Mouse (Mus musculus) urinary bladder, adult 2 months (tissue): ENCODE results near the gene Hsdl2. TPM values are rescaled to one million over a fixed set of nuclear protein-coding genes. Genes with fewer than 3 reads are reported as not detected.

Experiments
- DNase-seq: peaks from one replicate; pipeline ENCODE4 v3.0.0; 2022; ENCODE audit warnings: low spot score
- polyA plus RNA-seq: library from polyadenylated mRNA; depleted of rRNA; stranded (reverse); fragments of >200 nt; gene quantifications from 2 replicates; pipeline ENCODE4 v1.2.3, GENCODE M21; 2012

Hsdl2 gene
- polyA plus RNA-seq, 1 experiment: 72.5 TPM

DNA sequence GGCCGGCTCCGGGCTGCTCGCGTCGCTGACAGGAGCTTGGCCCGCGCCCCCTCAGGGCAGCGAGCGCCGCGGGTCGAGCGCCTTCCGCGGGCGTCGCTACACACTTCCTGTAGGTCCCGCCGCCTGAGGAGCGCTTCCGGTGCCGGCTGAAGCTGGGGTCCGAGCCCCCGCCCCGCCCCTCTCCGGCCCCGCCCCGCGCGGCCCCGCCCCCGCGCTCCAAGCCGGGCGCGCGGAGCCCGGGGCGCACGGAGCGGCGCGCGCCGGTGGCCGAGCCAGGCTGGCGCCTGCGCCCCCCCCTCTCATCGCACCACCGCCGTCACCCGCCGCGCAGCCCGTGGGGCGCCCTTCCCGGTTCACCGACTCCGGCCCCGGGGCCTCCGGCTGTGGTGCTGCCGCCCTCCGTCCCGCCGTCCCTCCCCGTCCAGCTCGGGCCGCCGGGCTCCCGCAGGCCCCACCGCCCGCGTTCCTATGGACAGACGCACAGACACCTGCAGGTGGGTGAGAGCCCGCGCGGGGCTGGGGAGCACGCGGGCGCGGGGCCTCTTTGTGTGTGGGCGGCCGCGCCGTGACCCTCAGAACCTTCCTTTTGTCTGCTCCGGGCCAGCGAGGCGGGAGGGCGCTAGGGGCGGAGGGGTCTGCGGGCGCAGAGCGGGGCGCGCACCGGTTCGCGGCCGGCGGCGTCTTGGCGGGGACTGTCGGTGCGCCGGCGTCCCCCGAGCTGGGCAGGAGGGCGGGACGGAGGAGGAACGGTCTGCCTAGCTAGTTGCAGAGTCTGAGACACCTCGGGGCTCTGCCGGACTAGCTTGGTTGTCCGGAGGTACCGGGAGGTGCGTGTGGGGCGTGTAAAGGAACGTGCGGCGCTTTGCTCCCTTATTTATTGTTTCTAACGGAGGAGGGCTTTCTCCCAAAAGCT is 44.9 kb downstream of the Hsdl2 start, which contains the start of gene E130308A19Rik:
E130308A19Rik (plus strand) TSS at position 214 of the 913 bp plus-strand sequence.
- DNase-seq: peak; percentile 69

DNA sequence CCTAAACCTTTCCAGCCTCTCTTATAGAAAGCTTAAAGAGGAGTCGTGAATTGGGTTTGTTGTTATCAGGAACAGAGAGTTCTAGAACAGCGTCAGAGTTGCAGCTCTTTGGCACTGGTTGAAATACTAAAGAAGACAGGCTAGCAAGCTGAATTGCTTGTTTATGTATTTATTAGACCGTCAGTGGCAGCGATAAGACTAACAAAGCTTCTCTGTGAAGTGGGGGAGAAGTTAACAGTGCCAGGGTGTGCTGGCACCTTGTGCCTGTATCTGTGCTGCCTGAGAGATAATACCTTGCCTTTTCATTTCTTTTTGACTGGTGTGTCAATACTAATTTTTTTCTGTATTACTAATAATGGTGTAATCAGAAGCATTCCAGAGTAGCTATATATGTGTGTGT is 46.9 kb downstream of the Hsdl2 start:
- no peak for DNase-seq

DNA sequence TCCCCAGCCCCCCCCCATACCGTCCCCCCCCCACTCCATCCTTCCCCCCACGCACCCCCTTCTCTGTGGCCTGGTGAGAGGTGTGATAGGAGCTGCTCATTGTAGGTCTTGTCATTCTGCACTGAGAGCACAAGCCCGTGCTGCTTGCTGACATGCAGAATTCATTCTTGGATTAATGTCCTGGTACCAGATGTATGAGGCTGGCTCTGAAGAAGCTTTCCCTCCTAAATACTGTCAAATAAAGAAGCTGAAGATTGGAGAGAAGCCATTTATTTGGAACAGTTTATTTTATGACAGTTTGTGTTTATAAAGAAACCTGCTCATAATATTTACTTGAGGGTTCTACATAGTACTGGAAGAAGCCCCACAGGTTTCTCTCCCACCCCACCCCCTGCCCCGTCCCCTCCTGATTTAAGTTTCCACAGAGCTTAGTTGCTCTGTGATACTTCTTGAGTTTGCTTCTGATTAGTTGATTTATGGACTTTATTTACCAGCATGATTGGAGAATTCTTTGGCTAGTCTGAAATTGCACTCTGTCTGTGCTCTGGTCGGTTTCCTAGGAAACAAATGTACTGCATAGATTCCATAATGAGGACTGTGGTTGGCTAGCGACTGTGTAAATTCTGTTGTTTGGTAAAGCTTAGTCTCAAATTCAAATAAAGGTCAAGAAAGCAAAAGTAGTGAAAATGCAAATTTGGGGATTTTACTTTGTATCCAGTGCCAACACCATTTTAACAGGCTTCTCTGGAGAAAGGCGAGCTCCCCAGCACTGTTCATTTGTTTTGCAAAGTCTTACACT is 47.9 kb downstream of the Hsdl2 start:
- no peak for DNase-seq

DNA sequence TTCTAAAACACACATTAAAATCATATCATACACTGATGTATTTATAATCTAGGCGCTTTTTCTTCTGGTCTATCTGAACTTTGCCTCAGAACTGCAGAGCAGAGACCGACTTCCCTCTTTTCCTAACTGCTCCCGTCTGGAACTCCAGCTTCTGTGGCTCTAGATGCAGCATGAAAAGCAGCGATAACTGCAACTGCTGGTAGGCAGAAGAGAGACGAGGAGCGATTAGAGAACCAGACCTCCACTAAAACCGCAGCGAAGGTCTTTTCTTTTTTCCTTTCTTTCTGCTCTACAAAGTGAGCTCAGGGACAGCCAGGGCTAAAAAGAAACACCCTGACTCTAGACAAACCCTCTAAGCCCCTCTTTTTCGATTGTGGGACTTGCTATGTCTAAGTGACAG is 48.8 kb downstream of the Hsdl2 start:
- DNase-seq: no peak

DNA sequence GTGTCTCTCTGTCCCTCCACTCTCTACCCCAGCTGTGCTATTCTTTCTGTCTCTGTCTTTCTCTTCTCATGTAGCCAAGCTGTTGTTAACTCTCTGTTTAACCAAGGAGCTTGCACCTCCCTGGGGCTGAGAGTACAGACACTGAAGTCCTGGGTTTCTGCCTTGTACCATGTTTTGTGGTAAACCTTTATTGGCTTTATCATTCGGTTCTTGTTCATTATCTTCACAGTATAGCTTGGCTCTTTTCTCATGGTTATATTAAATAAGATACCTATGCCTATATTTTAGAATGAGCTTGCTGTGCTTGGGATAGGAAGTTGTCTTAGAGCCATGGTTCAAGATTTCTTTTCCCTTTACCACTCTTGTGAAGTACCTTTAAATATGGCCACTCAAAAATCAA is 53.2 kb downstream of the Hsdl2 start:
- DNase-seq: no peak

- DNase-seq: no peak
These were observed 57.8 kb downstream of the Hsdl2 start for GRCm38 (mm10) chr4:59639163-59639562.

DNA sequence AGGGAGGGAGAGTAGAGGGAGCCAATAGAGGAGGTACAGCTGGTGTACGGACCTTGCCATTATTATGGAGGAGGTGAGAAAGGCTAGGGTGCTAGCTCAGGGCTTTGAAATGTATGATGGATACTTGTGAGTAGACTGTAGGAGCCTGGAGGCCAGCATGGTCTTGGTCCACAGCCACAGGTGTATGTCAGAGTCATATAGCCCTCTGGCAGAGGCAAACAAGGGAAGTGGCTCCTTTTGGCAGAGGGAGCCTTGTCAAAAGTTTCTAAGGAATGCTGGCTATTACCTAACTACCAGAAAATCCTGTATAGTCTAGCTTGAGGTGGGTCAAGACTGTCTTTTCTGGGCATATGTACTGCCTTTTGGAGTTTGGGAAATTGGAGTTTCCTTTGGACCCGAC is 59.4 kb downstream of the Hsdl2 start:
- DNase-seq: no peak

- DNase-seq: no peak
These were observed 60.7 kb downstream of the Hsdl2 start for GRCm38 (mm10) chr4:59642039-59642438.

GRCm38 (mm10) chr4:59642657-59643056 is 61.3 kb downstream of the Hsdl2 start:
- no peak for DNase-seq

- DNase-seq: no peak
These were observed 63.1 kb downstream of the Hsdl2 start for GRCm38 (mm10) chr4:59644431-59644830.

- DNase-seq: no peak
These were observed 63.6 kb downstream of the Hsdl2 start for GRCm38 (mm10) chr4:59644992-59645391.

GRCm38 (mm10) chr4:59645610-59646009 is 64.2 kb downstream of the Hsdl2 start:
- no peak for DNase-seq

DNA sequence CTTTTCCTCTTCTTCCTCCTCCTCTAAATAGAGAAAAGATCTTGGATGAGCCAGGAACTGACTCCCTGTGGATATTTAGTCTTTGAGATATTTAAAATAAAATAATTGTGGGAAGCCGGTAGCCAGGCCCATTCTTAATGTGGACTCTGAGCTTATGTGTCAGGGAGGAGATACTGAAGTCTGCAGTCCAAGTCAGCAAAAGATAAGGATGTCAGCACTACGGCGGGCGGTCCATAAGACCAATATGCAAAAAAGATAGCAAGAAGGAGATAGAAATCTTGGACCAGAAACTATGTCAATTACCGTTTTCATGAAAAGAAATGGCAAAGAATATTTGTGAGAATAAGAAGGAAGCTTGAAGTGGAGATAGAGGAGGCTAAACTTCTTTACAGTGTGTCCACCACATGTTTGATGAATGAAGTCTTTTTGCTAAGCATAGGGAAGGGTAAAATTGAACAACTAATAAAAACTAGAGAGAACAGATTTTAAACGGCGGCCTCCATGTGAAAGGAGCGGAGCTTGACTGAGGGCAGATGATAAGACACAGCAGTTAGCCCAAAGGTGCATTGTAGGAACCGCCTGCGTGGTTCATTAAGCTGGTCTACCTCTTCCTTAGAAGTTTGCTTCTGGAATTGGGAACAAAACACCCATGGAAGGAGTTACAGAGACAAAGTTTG is 64.8 kb downstream of the Hsdl2 start:
- no peak for DNase-seq

- no peak for DNase-seq
These were observed 67.8 kb downstream of the Hsdl2 start for GRCm38 (mm10) chr4:59649119-59649518.

GRCm38 (mm10) chr4:59652166-59652681 is 70.9 kb downstream of the Hsdl2 start:
- DNase-seq: no peak

- DNase-seq: no peak
These were observed 74.8 kb downstream of the Hsdl2 start for GRCm38 (mm10) chr4:59656061-59656642.

DNA sequence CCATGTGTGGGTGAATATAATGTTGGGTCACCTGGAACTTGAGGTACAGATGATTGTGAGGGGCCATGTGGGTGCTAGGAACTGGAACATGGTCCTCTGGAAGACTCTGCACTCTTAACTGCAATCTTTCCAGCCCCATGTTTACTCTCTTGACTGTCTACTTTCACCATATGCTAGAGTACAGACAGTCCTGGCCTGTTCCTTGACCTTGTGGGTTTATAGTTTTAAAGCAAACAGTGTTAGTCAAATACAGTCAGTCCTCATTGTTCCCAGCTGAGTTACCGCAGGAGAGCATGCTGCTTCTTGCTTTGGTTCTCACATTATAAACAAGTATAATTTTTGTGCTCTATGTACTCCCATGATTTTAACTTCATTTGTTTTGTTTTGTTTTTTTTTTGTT is 80.8 kb downstream of the Hsdl2 start:
- DNase-seq: no peak

DNA sequence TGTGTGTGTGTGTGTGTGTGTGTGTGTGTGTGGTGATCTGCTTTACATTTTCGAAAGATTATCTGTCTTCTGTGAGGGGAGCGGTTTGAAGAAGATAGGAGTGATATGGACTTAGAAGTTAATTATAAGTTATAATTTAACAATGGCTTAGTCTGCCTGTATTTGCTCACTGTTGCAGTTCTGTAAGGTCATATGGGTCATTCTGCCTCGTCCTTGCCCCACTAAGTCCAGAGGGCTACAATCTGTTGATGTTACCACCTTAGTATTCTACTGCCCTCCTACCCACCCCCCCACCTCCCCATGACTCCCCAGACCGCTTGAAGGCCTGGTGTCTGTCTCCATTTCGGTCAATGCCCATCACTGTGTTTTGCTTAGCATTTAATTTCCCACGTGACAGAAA is 82.1 kb downstream of the Hsdl2 start:
- no peak for DNase-seq

DNA sequence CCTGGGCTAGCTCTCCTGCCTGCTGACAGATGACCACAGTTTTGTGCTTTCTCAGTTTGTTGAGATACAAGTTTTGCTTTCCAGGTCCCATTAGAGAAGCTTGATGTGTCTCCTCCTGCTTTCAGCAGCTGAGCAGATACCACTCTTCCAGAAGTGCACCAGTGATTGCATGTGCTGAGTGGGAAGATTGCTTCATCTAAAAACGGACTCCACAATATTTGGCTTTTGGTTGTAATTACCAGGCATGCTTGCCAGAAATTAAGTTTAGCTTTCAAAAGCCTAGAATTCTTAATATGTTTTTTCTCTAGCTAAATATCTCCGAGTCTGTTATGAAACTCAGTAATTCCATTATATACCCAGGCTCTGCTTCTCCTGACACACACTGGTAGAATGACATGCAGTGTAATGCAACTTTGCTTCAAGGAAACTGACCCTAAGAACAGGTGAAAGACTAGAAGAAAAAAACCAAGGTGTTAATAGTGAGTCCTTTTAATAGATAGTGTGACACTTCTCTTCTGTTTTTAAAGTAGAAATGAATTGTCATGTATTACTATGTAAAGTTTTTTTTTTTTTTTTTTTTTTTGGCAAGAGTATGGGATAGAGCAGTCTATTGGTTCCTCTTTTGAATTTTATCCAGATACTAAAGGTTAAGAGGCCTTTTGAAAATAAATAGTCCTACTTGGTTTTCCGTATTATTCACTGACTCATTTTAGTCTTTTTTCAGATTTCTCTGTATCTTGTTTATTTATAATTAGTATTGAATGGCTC is 85.4 kb downstream of the Hsdl2 start:
- DNase-seq: no peak

DNA sequence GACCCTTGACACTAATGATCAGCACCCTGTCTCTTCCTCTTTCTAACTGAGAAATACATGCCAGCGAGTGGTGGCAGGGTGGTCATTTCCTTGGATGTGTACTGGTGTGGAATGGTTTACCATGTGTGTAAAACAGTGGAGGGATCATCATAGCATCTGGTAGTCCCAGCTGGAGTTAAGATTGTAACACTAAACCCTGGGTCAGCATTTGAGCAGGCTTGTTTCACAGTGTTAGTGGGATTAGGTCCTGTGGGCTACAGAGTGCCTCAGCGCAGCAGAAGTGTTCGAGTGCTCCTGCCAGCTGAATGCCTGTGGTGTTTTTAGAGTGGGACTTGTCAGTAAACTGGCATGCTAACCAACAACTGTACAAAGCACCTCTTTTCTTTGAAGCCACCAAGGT is 86.7 kb downstream of the Hsdl2 start:
- DNase-seq: no peak
